Mouse (Mus musculus): ENCODE data around the gene Gm20388.

- TF ChIP-seq ZC3H11A (IDR thresholded peaks at IDR 0.05; ENCODE audit: borderline replicate concordance, low read depth, low read length) (no peak), MAFK (IDR thresholded peaks at IDR 0.05; ENCODE audit: insufficient read depth, low read depth, low read length) (no peak), HCFC1 (IDR thresholded peaks at IDR 0.05; ENCODE audit: borderline replicate concordance, insufficient read depth, low read length) (no peak)
Measured at GRCm38 (mm10) chr8:120282465-120282864, 371.8 kb downstream of the Gm20388 start.
